ENCODE assay signal across 17 mouse cellular contexts in genomic region chrX:49196386-49196785, GRCm38 (mm10).
"Had no signal": no experiment of that assay in that cellular context is flagged by ENCODE, and none has a peak within 500 bp of the region (broad histone marks: within the 10 kb centered on the region; RNA-seq: fewer than 3 reads in every experiment).

No protein-coding gene starts in this region.

- H3K4me1 ChIP-seq: limb, embryonic 10.5 days; liver, embryonic 13.5 days; lung, embryonic 15.5 days; midbrain, embryonic 15.5 days; neural tube, embryonic 13.5 days; stomach, embryonic 15.5 days had no signal

- H3K9me3 ChIP-seq: limb, embryonic 10.5 days; liver, embryonic 13.5 days; lung, embryonic 15.5 days; midbrain, embryonic 10.5 days; midbrain, embryonic 15.5 days; neural tube, embryonic 13.5 days; stomach, embryonic 15.5 days had no signal

- DNase-seq: kidney, adult 11 months; kidney, adult 9 months; kidney, postnatal 4 days; liver, embryonic 13.5 days; liver, postnatal 0 days; lung, postnatal 14 days; right cerebral cortex, postnatal 14 days; thymus, adult 2 months; thymus, postnatal 25 days had no signal

- H3K4me3 ChIP-seq: layer of hippocampus, adult 2 months; limb, embryonic 10.5 days; liver, embryonic 13.5 days; lung, embryonic 15.5 days; midbrain, embryonic 10.5 days; midbrain, embryonic 15.5 days; neural tube, embryonic 13.5 days; stomach, embryonic 15.5 days had no signal

- ATAC-seq: liver, postnatal 0 days; midbrain, embryonic 15.5 days had no signal

- H3K9ac ChIP-seq: liver, embryonic 13.5 days; liver, postnatal 0 days; lung, embryonic 15.5 days; midbrain, embryonic 15.5 days; neural tube, embryonic 13.5 days; stomach, embryonic 15.5 days had no signal

- H3K36me3 ChIP-seq: limb, embryonic 10.5 days; liver, embryonic 13.5 days; lung, embryonic 15.5 days; midbrain, embryonic 10.5 days; midbrain, embryonic 15.5 days; neural tube, embryonic 13.5 days; stomach, embryonic 15.5 days had no signal

- H3K27me3 ChIP-seq: liver, embryonic 13.5 days; lung, embryonic 15.5 days; midbrain, embryonic 15.5 days; neural tube, embryonic 13.5 days; stomach, embryonic 15.5 days had no signal

- H3K4me2 ChIP-seq: liver, embryonic 13.5 days; lung, embryonic 15.5 days; midbrain, embryonic 15.5 days; neural tube, embryonic 13.5 days; stomach, embryonic 15.5 days had no signal

- H3K27ac ChIP-seq: kidney, postnatal 0 days; layer of hippocampus, adult 2 months; limb, embryonic 10.5 days; liver, embryonic 13.5 days; lung, embryonic 15.5 days; midbrain, embryonic 10.5 days; midbrain, embryonic 15.5 days; neural tube, embryonic 13.5 days; stomach, embryonic 15.5 days had no signal
